Comparison of ENCODE assay signal across 8 mouse cellular contexts in the genomic region with DNA sequence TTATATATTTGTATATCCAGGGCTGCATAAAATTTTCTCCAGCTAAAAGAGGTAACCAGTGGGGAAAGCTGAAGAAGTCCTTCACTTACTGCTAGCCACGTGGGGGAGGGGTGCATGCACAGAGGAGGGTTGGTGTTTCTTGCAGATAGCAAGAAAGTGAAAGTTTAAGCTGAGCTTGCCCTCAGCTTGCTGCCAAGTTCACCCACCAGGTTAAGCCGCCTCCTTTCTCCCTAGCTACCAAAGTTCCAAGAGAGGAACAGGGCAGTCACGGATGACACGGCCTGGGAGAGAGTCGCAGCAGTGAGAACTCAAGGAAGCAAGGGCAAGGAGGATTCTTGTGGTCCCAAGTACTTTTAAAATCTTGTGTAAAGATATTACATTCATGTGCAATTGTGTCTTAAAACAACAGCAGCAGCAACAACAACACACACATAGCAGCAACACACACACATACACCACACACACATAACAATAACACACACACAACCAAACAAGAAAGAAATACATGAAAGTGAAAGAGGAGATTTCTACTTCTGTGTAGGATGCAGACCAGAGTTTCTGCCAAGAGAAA. TPM values are rescaled to one million over a fixed set of nuclear protein-coding genes. Genes with fewer than 3 reads are reported as not detected.
A peak's percentile ranks its signal among the peaks of the same experiment; 100 is the strongest.
DNase-seq lines count a peak whose midpoint lies in the region; ATAC-seq lines count a peak whose summit lies in the region.

No protein-coding gene starts in this region.

- H3K36me3 ChIP-seq in intestine, embryonic 14.5 days (ENCODE audit: control insufficient read depth, insufficient read depth, low read length) = no peaks in the 10 kb centered on the region
- H3K36me3 ChIP-seq in liver, embryonic 15.5 days (replicated peaks) = no peaks in the 10 kb centered on the region
- H3K36me3 ChIP-seq in midbrain, embryonic 16.5 days (ENCODE audit: control insufficient read depth, insufficient read depth, low read length) = no peaks in the 10 kb centered on the region

- no peaks in the 10 kb centered on the region for H3K9me3 ChIP-seq in intestine, embryonic 14.5 days (ENCODE audit: control insufficient read depth, low read length)
- no peaks in the 10 kb centered on the region for H3K9me3 ChIP-seq in liver, embryonic 15.5 days (replicated peaks)
- no peaks in the 10 kb centered on the region for H3K9me3 ChIP-seq in midbrain, embryonic 16.5 days (replicated peaks; ENCODE audit: control insufficient read depth, low read length, poor library complexity, severe bottlenecking)

- H3K4me3 ChIP-seq in intestine, embryonic 14.5 days (ENCODE audit: low read depth, low read length) = no peak overlapping the region
- H3K4me3 ChIP-seq in liver, embryonic 15.5 days (replicated peaks) = peak overlapping the region; percentile 35
- no peak overlapping the region for H3K4me3 ChIP-seq in midbrain, embryonic 16.5 days (ENCODE audit: low read depth, low read length)

- peak overlapping the region; percentile 12; the same call in 1 of the 2 replicates for H3K9ac ChIP-seq in intestine, embryonic 14.5 days (ENCODE audit: low read length)
- H3K9ac ChIP-seq in liver, embryonic 15.5 days = peak overlapping the region; percentile 26; the same call in 1 of the 2 replicates
- H3K9ac ChIP-seq in midbrain, embryonic 16.5 days (ENCODE audit: low read depth, low read length) = no peak overlapping the region

- H3K4me1 ChIP-seq in intestine, embryonic 14.5 days (replicated peaks; ENCODE audit: control insufficient read depth, insufficient read depth, low read length) = peaks cover 37% of the 10 kb centered on the region
- peaks cover 47% of the 10 kb centered on the region for H3K4me1 ChIP-seq in liver, embryonic 15.5 days (replicated peaks)
- H3K4me1 ChIP-seq in midbrain, embryonic 16.5 days (ENCODE audit: control insufficient read depth, insufficient read depth, low read length) = no peaks in the 10 kb centered on the region

- intact Hi-C loops in left cerebral cortex, postnatal 36 days (cut with DNase I) = loop anchor here (5.0 kb wide), 2 partner anchors 49 to 354 kb away; no protein-coding TSS in a partner anchor

- peak; percentile 53 for DNase-seq in CD4-positive helper T cell, adult 2 months (ENCODE audit: low read depth, low spot score)
- DNase-seq in T-cell, adult 2 months (ENCODE audit: low spot score) = peak; percentile 31
- DNase-seq in intestine, embryonic 14.5 days (ENCODE audit: low spot score) = peak; percentile 68
- DNase-seq in thymus, postnatal 0 days (ENCODE audit: low spot score) = peak; percentile 54
- DNase-seq in adrenal gland, adult 8-10 months = no peak
- DNase-seq in left cerebral cortex, postnatal 36 days (ENCODE audit: low spot score in 2 of 2) = no peak

- H3K27ac ChIP-seq in intestine, embryonic 14.5 days (ENCODE audit: low read depth) = peak overlapping the region; percentile 85
- peak overlapping the region; percentile 65 for H3K27ac ChIP-seq in liver, embryonic 15.5 days (replicated peaks)
- no peak overlapping the region for H3K27ac ChIP-seq in midbrain, embryonic 16.5 days (ENCODE audit: low read length)

- H3K27me3 ChIP-seq in intestine, embryonic 14.5 days (replicated peaks; ENCODE audit: control insufficient read depth, insufficient read depth, low read length) = no peaks in the 10 kb centered on the region
- H3K27me3 ChIP-seq in liver, embryonic 15.5 days = no peaks in the 10 kb centered on the region
- H3K27me3 ChIP-seq in midbrain, embryonic 16.5 days (ENCODE audit: control insufficient read depth, insufficient read depth, low read depth, low read length) = no peaks in the 10 kb centered on the region

- ATAC-seq in intestine, embryonic 14.5 days (replicated peaks; ENCODE audit: low FRiP score, low TSS enrichment, low read depth) = no peak; the same call in 1 of the 2 replicates
- peak; percentile 27; the same call in 1 of the 2 replicates for ATAC-seq in liver, embryonic 15.5 days (ENCODE audit: insufficient read depth)
- no peak for ATAC-seq in midbrain, embryonic 16.5 days

- 31% methylated on average over 5 of the region's 5 CpGs for WGBS in intestine, embryonic 14.5 days
- 14% methylated on average over 5 of the region's 5 CpGs for WGBS in liver, embryonic 15.5 days (ENCODE audit: insufficient replicate concordance)
- 61% methylated on average over 5 of the region's 5 CpGs for WGBS in midbrain, embryonic 16.5 days

- peak overlapping the region; percentile 36 for H3K4me2 ChIP-seq in intestine, embryonic 14.5 days (ENCODE audit: low read length)
- peak overlapping the region; percentile 64 for H3K4me2 ChIP-seq in liver, embryonic 15.5 days
- no peak overlapping the region for H3K4me2 ChIP-seq in midbrain, embryonic 16.5 days (ENCODE audit: low read length)

RNA-seq across cellular contexts. Expression of a gene that starts 57.8 kb away (rescaled TPM):
- polyA plus RNA-seq in intestine, embryonic 14.5 days (2014; fragmentation: Nextera tagmentation; extraction: Ambion mirVana) = 75.2 and 88.0 TPM in 2 replicates
- 104 and 107 TPM in 2 replicates for polyA plus RNA-seq in liver, embryonic 15.5 days (2015; fragmentation: Nextera tagmentation; extraction: Ambion mirVana)
- 81.6 and 112 TPM in 2 replicates for polyA plus RNA-seq in thymus, postnatal 0 days (2015; fragmentation: Nextera tagmentation; extraction: Ambion mirVana)
- polyA plus RNA-seq in midbrain, embryonic 16.5 days (2015; fragmentation: Nextera tagmentation; extraction: Ambion mirVana) = 19.1 and 25.1 TPM in 2 replicates
- 10 to 100 TPM; 48.3 to 64.6 (median 53.4) TPM for total RNA-seq in adrenal gland, adult 8-10 months (2022)
- total RNA-seq in left cerebral cortex, postnatal 36 days (2021) = 10 to 100 TPM; 25.7 to 31.5 TPM

Comparison
In these comparisons a context has a peak if more than half of its experiments do, and no peak if none do; other contexts are left out.
1. DNase-seq: peak in CD4-positive helper T cell, adult 2 months (single experiment), T-cell, adult 2 months (single experiment), intestine, embryonic 14.5 days (single experiment) and thymus, postnatal 0 days (single experiment); none in adrenal gland, adult 8-10 months (single experiment) and left cerebral cortex, postnatal 36 days (0 of 2).